Mouse (Mus musculus) hindbrain, embryonic 15.5 days (tissue): Measurements from ENCODE around the gene Tulp2. TPM values are rescaled to one million over a fixed set of nuclear protein-coding genes. Genes with fewer than 3 reads are reported as not detected.

ENCODE experiments used
- ATAC-seq: fragments of 200-750 bp; cut with Nextera tagmentation; 2 replicates; pipeline ENCODE4 v1.8.0; 2017; ENCODE audit warnings: low read depth, moderate number of reproducible peaks, moderate TSS enrichment; ENCODE audit not compliant: low FRiP score
- H3K27ac ChIP-seq: fragments of 300-500 bp; sonication (generic); replicated peaks from 2 replicates; pipeline ENCODE4 v1.5.1; 2015; ENCODE audit warnings: mild to moderate bottlenecking, inconsistent platforms
- H3K27me3 ChIP-seq: fragments of 300-500 bp; sonication (generic); 2 replicates; pipeline ENCODE4 v1.6.1; 2015; ENCODE audit warnings: control low read depth, inconsistent platforms
- H3K36me3 ChIP-seq: fragments of 300-500 bp; sonication (generic); 2 replicates; pipeline ENCODE4 v1.6.1; 2015; ENCODE audit warnings: control low read depth, inconsistent platforms
- H3K4me1 ChIP-seq: fragments of 300-500 bp; sonication (generic); replicated peaks from 2 replicates; pipeline ENCODE4 v1.6.1; 2015; ENCODE audit warnings: control low read depth, inconsistent platforms
- H3K4me2 ChIP-seq: fragments of 300-500 bp; sonication (generic); 2 replicates; pipeline ENCODE4 v1.6.1; 2015; ENCODE audit warnings: moderate library complexity, mild to moderate bottlenecking, inconsistent platforms
- H3K4me3 ChIP-seq: fragments of 300-500 bp; sonication (generic); 2 replicates; pipeline ENCODE4 v1.5.1; 2015; ENCODE audit warnings: mild to moderate bottlenecking, inconsistent platforms
- H3K9ac ChIP-seq: fragments of 300-500 bp; sonication (generic); 2 replicates; pipeline ENCODE4 v1.6.1; 2015; ENCODE audit warnings: inconsistent platforms
- H3K9me3 ChIP-seq: fragments of 300-500 bp; sonication (generic); 2 replicates; pipeline ENCODE4 v1.6.1; 2016; ENCODE audit warnings: control low read depth, inconsistent platforms
- WGBS: fragments of 180-500 bp; shearing (Covaris S2); methylation state at CpG from one replicate; pipeline ENCODE4 v1.1.7; 2015; 5-methylcytosine and 5-hydroxymethylcytosine counted together
- polyA plus RNA-seq: library from polyadenylated mRNA; unstranded; fragments of >200 nt; fragmentation: Nextera tagmentation; extraction: Ambion mirVana; gene quantifications from 2 replicates; pipeline ENCODE4 v1.2.1, GENCODE M21; 2015

Gene Tulp2
- 0.13 and 0.30 TPM in 2 replicates for polyA plus RNA-seq

- no peaks in the 10 kb centered on the region for H3K4me1 ChIP-seq
- H3K36me3 ChIP-seq, result no peaks in the 10 kb centered on the region
- H3K9ac ChIP-seq, result no peak within 1 kb of the TSS
- no peak within 1 kb of the TSS for H3K4me3 ChIP-seq
- WGBS, result 60% methylated on average over 11 of the region's 15 CpGs
- peak; percentile 83; the same call in 1 of the 2 replicates for ATAC-seq
- no peak within 1 kb of the TSS for H3K27ac ChIP-seq
- H3K9me3 ChIP-seq, result no peaks in the 10 kb centered on the region
- no peaks in the 10 kb centered on the region for H3K27me3 ChIP-seq
- H3K4me2 ChIP-seq, result no peak within 1 kb of the TSS
These were observed at the start of gene Tulp2 for GRCm38 (mm10) chr7:45481374-45481927. Gene Tulp2 (plus strand): TSS chr7:45481877.

- 1% methylated on average over 7 of the region's 7 CpGs for WGBS
- ATAC-seq, result no peak
- H3K4me1 ChIP-seq, result peaks cover 43% of the 10 kb centered on the region
These were observed 47.9 kb upstream of the Tulp2 start for GRCm38 (mm10) chr7:45433835-45434202.

GRCm38 (mm10) chr7:45434203-45435015 is 47.3 kb upstream of the Tulp2 start, which contains the start of gene Gys1:
Gene Gys1 (plus strand): TSS chr7:45434844.
- H3K9me3 ChIP-seq, result no peaks in the 10 kb centered on the region
- peak; percentile 97 for ATAC-seq
- WGBS, result under 1% methylated on average over 45 of the region's 45 CpGs
- H3K36me3 ChIP-seq, result no peaks in the 10 kb centered on the region; the same call in 1 of the 2 replicates
- H3K4me3 ChIP-seq, result peak within 1 kb of the TSS; percentile 85
- H3K4me2 ChIP-seq, result peak within 1 kb of the TSS; percentile 77
- peak within 1 kb of the TSS; percentile 82 for H3K9ac ChIP-seq
- peak within 1 kb of the TSS; percentile 90 for H3K27ac ChIP-seq
- no peaks in the 10 kb centered on the region for H3K27me3 ChIP-seq
- peaks cover 43% of the 10 kb centered on the region for H3K4me1 ChIP-seq

More at GRCm38 (mm10) chr7:45433835-45434202, 47.9 kb upstream of the Tulp2 start:
- Histone ChIP-seq H3K9me3 (no peaks in the 10 kb centered on the region), H3K4me2 (peak overlapping the region; percentile 77), H3K27me3 (no peaks in the 10 kb centered on the region), H3K36me3 (peaks cover 6% of the 10 kb centered on the region), H3K27ac (peak overlapping the region; percentile 90), H3K9ac (peak overlapping the region; percentile 82), H3K4me3 (peak overlapping the region; percentile 85)

- H3K9me3 ChIP-seq, result no peaks in the 10 kb centered on the region
- H3K27me3 ChIP-seq, result no peaks in the 10 kb centered on the region
- H3K9ac ChIP-seq, result peak overlapping the region; percentile 64
- peaks cover 43% of the 10 kb centered on the region for H3K4me1 ChIP-seq
- 3% methylated on average over 16 of the region's 16 CpGs for WGBS
- peak overlapping the region; percentile 72 for H3K27ac ChIP-seq
- 0 out of 2 replicates have a peak, but pooled peaks have one; percentile 19 for ATAC-seq
- H3K4me2 ChIP-seq, result peak overlapping the region; percentile 77
- H3K4me3 ChIP-seq, result peak overlapping the region; percentile 85
- peaks cover 4% of the 10 kb centered on the region; the same call in 1 of the 2 replicates for H3K36me3 ChIP-seq
These were observed 46.6 kb upstream of the Tulp2 start for GRCm38 (mm10) chr7:45435038-45435437.

- H3K4me2 ChIP-seq, result peak overlapping the region; percentile 77; the same call in 1 of the 2 replicates
These were observed 45.2 kb upstream of the Tulp2 start for GRCm38 (mm10) chr7:45436444-45436843.

GRCm38 (mm10) chr7:45437046-45437445 is 44.6 kb upstream of the Tulp2 start:
- Histone ChIP-seq H3K27ac (no peak overlapping the region), H3K9ac (no peak overlapping the region), H3K4me1 (peaks cover 43% of the 10 kb centered on the region), H3K9me3 (no peaks in the 10 kb centered on the region), H3K27me3 (no peaks in the 10 kb centered on the region), H3K36me3 (peaks cover 8% of the 10 kb centered on the region; the same call in 1 of the 2 replicates), H3K4me2 (peak overlapping the region; percentile 26; the same call in 1 of the 2 replicates), H3K4me3 (no peak overlapping the region)
- WGBS, result 34% methylated on average over 6 of the region's 6 CpGs
- ATAC-seq, result no peak

More at GRCm38 (mm10) chr7:45436444-45436843, 45.2 kb upstream of the Tulp2 start:
- WGBS, result 94% methylated on average over 5 of the region's 5 CpGs
- H3K4me1 ChIP-seq, result peaks cover 43% of the 10 kb centered on the region
- no peaks in the 10 kb centered on the region for H3K9me3 ChIP-seq
- H3K36me3 ChIP-seq, result peaks cover 8% of the 10 kb centered on the region; the same call in 1 of the 2 replicates
- no peak overlapping the region for H3K9ac ChIP-seq
- no peaks in the 10 kb centered on the region for H3K27me3 ChIP-seq
- H3K4me3 ChIP-seq, result no peak overlapping the region
- no peak for ATAC-seq
- no peak overlapping the region for H3K27ac ChIP-seq

- peak within 1 kb of the TSS; percentile 31 for H3K4me2 ChIP-seq
- H3K9ac ChIP-seq, result no peak within 1 kb of the TSS
- H3K27ac ChIP-seq, result no peak within 1 kb of the TSS
- H3K36me3 ChIP-seq, result peaks cover 8% of the 10 kb centered on the region; the same call in 1 of the 2 replicates
- H3K9me3 ChIP-seq, result no peaks in the 10 kb centered on the region
- H3K27me3 ChIP-seq, result no peaks in the 10 kb centered on the region
- peaks cover 40% of the 10 kb centered on the region for H3K4me1 ChIP-seq
- ATAC-seq, result no peak
- 31% methylated on average over 19 of the region's 19 CpGs for WGBS
- H3K4me3 ChIP-seq, result no peak within 1 kb of the TSS
These were observed 44.0 kb upstream of the Tulp2 start, which contains the start of gene Ruvbl2 for GRCm38 (mm10) chr7:45437521-45438276. Gene Ruvbl2 (minus strand): TSS chr7:45438096.

GRCm38 (mm10) chr7:45443526-45444420 is 37.9 kb upstream of the Tulp2 start:
- Histone ChIP-seq H3K4me3 (no peak overlapping the region), H3K4me2 (no peak overlapping the region), H3K27ac (no peak overlapping the region), H3K4me1 (no peaks in the 10 kb centered on the region), H3K36me3 (peaks cover 24% of the 10 kb centered on the region), H3K9ac (no peak overlapping the region), H3K27me3 (no peaks in the 10 kb centered on the region), H3K9me3 (no peaks in the 10 kb centered on the region)
- ATAC-seq, result no peak
- 91% methylated on average over 22 of the region's 22 CpGs for WGBS

GRCm38 (mm10) chr7:45446589-45446988 is 35.1 kb upstream of the Tulp2 start:
- no peak overlapping the region for H3K9ac ChIP-seq
- no peak overlapping the region for H3K4me3 ChIP-seq
- H3K4me1 ChIP-seq, result no peaks in the 10 kb centered on the region
- H3K4me2 ChIP-seq, result no peak overlapping the region
- no peaks in the 10 kb centered on the region for H3K9me3 ChIP-seq
- no peak overlapping the region for H3K27ac ChIP-seq
- ATAC-seq, result no peak
- peaks cover 20% of the 10 kb centered on the region for H3K36me3 ChIP-seq
- no peaks in the 10 kb centered on the region for H3K27me3 ChIP-seq

GRCm38 (mm10) chr7:45447325-45447990 is 34.2 kb upstream of the Tulp2 start:
- ATAC-seq, result no peak
- Histone ChIP-seq H3K4me3 (no peak overlapping the region), H3K27me3 (no peaks in the 10 kb centered on the region), H3K9ac (no peak overlapping the region), H3K4me1 (no peaks in the 10 kb centered on the region), H3K27ac (no peak overlapping the region), H3K36me3 (peaks cover 23% of the 10 kb centered on the region), H3K9me3 (no peaks in the 10 kb centered on the region), H3K4me2 (no peak overlapping the region)
- WGBS, result 41% methylated on average over 11 of the region's 11 CpGs
